Mouse (Mus musculus) liver, adult 2 months (tissue): ENCODE data around the gene Bcl9. TPM values are rescaled to one million over a fixed set of nuclear protein-coding genes. Genes with fewer than 3 reads are reported as not detected.

ENCODE experiments used
- DNase-seq: peaks from one replicate; pipeline ENCODE4 v3.0.0-alpha.2; 2011; ENCODE audit warnings: low read depth, low spot score; ENCODE audit errors: extremely low read depth
- H3K27ac ChIP-seq: fragments of 200-500 bp; replicated peaks from 2 replicates; pipeline ENCODE4 v1.5.1; 2012; ENCODE audit warnings: low read depth, mild to moderate bottlenecking, control low read depth, inconsistent platforms, low read length; ENCODE audit not compliant: insufficient read depth
- H3K27me3 ChIP-seq: fragments of 200-500 bp; 2 replicates; pipeline ENCODE4 v1.6.1; 2012; ENCODE audit warnings: mild to moderate bottlenecking, moderate library complexity, low read length, inconsistent platforms; ENCODE audit not compliant: control insufficient read depth, insufficient read depth
- H3K36me3 ChIP-seq: fragments of 200-500 bp; 2 replicates; pipeline ENCODE4 v1.6.1; 2012; ENCODE audit warnings: low read length, inconsistent platforms; ENCODE audit not compliant: control insufficient read depth, insufficient read depth
- H3K4me1 ChIP-seq: fragments of 200-500 bp; 2 replicates; pipeline ENCODE4 v1.6.1; 2011; ENCODE audit warnings: low read length; ENCODE audit not compliant: control insufficient read depth, insufficient read depth
- H3K4me3 ChIP-seq: fragments of 200-500 bp; 2 replicates; pipeline ENCODE4 v1.5.1; 2011; ENCODE audit warnings: low read depth, mild to moderate bottlenecking, control low read depth, low read length, moderate library complexity; ENCODE audit not compliant: insufficient read depth
- H3K79me2 ChIP-seq: fragments of 200-500 bp; 2 replicates; pipeline ENCODE4 v1.6.1; 2012; ENCODE audit warnings: inconsistent platforms, mild to moderate bottlenecking, low read length, moderate library complexity; ENCODE audit not compliant: control insufficient read depth, insufficient read depth
- H3K9ac ChIP-seq: fragments of 200-500 bp; 2 replicates; pipeline ENCODE4 v1.6.1; 2012; ENCODE audit warnings: low read depth, mild to moderate bottlenecking, control low read depth, inconsistent platforms, low read length
- CTCF ChIP-seq: fragments of 200-500 bp; IDR thresholded peaks from 2 replicates; pipeline ENCODE4 v1.5.1; 2011; ENCODE audit warnings: low read depth, low read length, control low read depth
- POLR2A ChIP-seq: fragments of 200-500 bp; IDR thresholded peaks from 2 replicates; pipeline ENCODE4 v1.6.1; 2011; ENCODE audit warnings: low read length, control low read depth; ENCODE audit not compliant: insufficient read depth; ENCODE audit errors: extremely low read depth
- WGBS: fragments of 180-500 bp; shearing (Covaris S2); methylation state at CpG from one replicate; pipeline ENCODE4 v1.1.7; 2018; 5-methylcytosine and 5-hydroxymethylcytosine counted together
- polyA plus RNA-seq: library from polyadenylated mRNA; depleted of rRNA; stranded (reverse); fragments of >200 nt; gene quantifications from 2 replicates; pipeline ENCODE4 v1.2.3, GENCODE M21; 2012
- total RNA-seq: library from RNA; depleted of rRNA; stranded (reverse); fragments of >200 nt; gene quantifications from 2 replicates; pipeline ENCODE4 v1.2.3, GENCODE M21; 2014

Bcl9 gene
- total and polyA plus RNA-seq, 2 experiments: 1.0 to 3.1 TPM

- Histone ChIP-seq H3K27ac (no peak overlapping the region), H3K27me3 (no peaks in the 10 kb centered on the region), H3K36me3 (no peaks in the 10 kb centered on the region), H3K4me1 (no peaks in the 10 kb centered on the region), H3K79me2 (peaks cover 3% of the 10 kb centered on the region; the same call in 1 of the 2 replicates), H3K4me3 (no peak overlapping the region), H3K9ac (no peak overlapping the region)
- WGBS: 95% methylated on average over 9 of the region's 9 CpGs
- no peak for DNase-seq
- TF ChIP-seq CTCF (no peak), POLR2A (no peak)
These were observed 13.7 kb downstream of the Bcl9 start for GRCm38 (mm10) chr3:97284056-97284455.

GRCm38 (mm10) chr3:97281426-97281825 lies 16.3 kb downstream of the Bcl9 start:
- no peak for DNase-seq
- no peaks in the 10 kb centered on the region for H3K4me1 ChIP-seq
- H3K36me3 ChIP-seq: no peaks in the 10 kb centered on the region
- H3K9ac ChIP-seq: no peak overlapping the region
- 95% methylated on average over 7 of the region's 7 CpGs for WGBS
- H3K79me2 ChIP-seq: peaks cover 3% of the 10 kb centered on the region; the same call in 1 of the 2 replicates
- H3K4me3 ChIP-seq: no peak overlapping the region
- TF ChIP-seq POLR2A (no peak), CTCF (no peak)
- no peak overlapping the region for H3K27ac ChIP-seq
- H3K27me3 ChIP-seq: no peaks in the 10 kb centered on the region

GRCm38 (mm10) chr3:97275708-97276107 lies 22.0 kb downstream of the Bcl9 start:
- Histone ChIP-seq H3K9ac (no peak overlapping the region), H3K4me1 (peaks cover 6% of the 10 kb centered on the region), H3K4me3 (no peak overlapping the region), H3K27me3 (no peaks in the 10 kb centered on the region), H3K27ac (no peak overlapping the region), H3K79me2 (no peaks in the 10 kb centered on the region), H3K36me3 (no peaks in the 10 kb centered on the region)
- TF ChIP-seq POLR2A (no peak), CTCF (no peak)
- WGBS: 49% methylated on average over 5 of the region's 5 CpGs
- peak; percentile 37 for DNase-seq

GRCm38 (mm10) chr3:97274516-97275230 lies 23.0 kb downstream of the Bcl9 start:
- Histone ChIP-seq H3K27me3 (no peaks in the 10 kb centered on the region), H3K4me3 (no peak overlapping the region), H3K79me2 (no peaks in the 10 kb centered on the region), H3K9ac (no peak overlapping the region), H3K27ac (no peak overlapping the region), H3K36me3 (no peaks in the 10 kb centered on the region), H3K4me1 (peaks cover 6% of the 10 kb centered on the region)
- TF ChIP-seq POLR2A (no peak), CTCF (0 out of 2 replicates have a peak, but pooled peaks have one; percentile 18)
- peak; percentile 86 for DNase-seq
- 43% methylated on average over 15 of the region's 15 CpGs for WGBS

- WGBS: 92% methylated on average over 5 of the region's 5 CpGs
- TF ChIP-seq POLR2A (no peak), CTCF (no peak)
- no peak for DNase-seq
- Histone ChIP-seq H3K9ac (no peak overlapping the region), H3K36me3 (no peaks in the 10 kb centered on the region), H3K4me3 (no peak overlapping the region), H3K27ac (no peak overlapping the region), H3K79me2 (no peaks in the 10 kb centered on the region), H3K27me3 (no peaks in the 10 kb centered on the region), H3K4me1 (peaks cover 6% of the 10 kb centered on the region)
These were observed 23.8 kb downstream of the Bcl9 start for GRCm38 (mm10) chr3:97273876-97274275.
